Mouse (Mus musculus): ENCODE data around the gene Ppargc1a. TPM values are rescaled to one million over a fixed set of nuclear protein-coding genes. Genes with fewer than 3 reads are reported as not detected.

Gene Ppargc1a
- total and polyA plus RNA-seq, 3 experiments: 0.22 TPM; not detected in 2

- DNase-seq (ENCODE audit: low spot score): no peak
- no peaks in the 10 kb centered on the region for H3K36me3 ChIP-seq (replicated peaks)
- ATAC-seq (ENCODE audit: extremely low read depth, insufficient number of reproducible peaks, low FRiP score, poor library complexity, severe bottlenecking): no peak
- H3K27me3 ChIP-seq (ENCODE audit: insufficient read depth, low read length): no peaks in the 10 kb centered on the region
- H3K4me3 ChIP-seq (ENCODE audit: low read depth, low read length): no peak overlapping the region
- TF ChIP-seq GATA1 (IDR thresholded peaks at IDR 0.05; ENCODE audit: borderline replicate concordance, low read length): no peak
- TF ChIP-seq GATA2 (IDR thresholded peaks at IDR 0.05; ENCODE audit: borderline replicate concordance, low read depth, low read length): no peak
- TF ChIP-seq CTCF (IDR thresholded peaks at IDR 0.05; ENCODE audit: low read depth, low read length): no peak
- no peak for TF ChIP-seq POLR2AphosphoS5 (IDR thresholded peaks at IDR 0.05; ENCODE audit: insufficient replicate concordance, low read depth, low read length)
- no peak for TF ChIP-seq TAL1 (conservative IDR thresholded peaks at IDR 0.05; ENCODE audit: low read depth, low read length)
- H3K9me3 ChIP-seq (replicated peaks): peaks cover 10% of the 10 kb centered on the region
- no peaks in the 10 kb centered on the region for H3K4me1 ChIP-seq (ENCODE audit: insufficient read depth, low read depth, low read length)
Observed at GRCm38 (mm10) chr5:51534456-51534855, 33.1 kb downstream of the Ppargc1a start.

- TF ChIP-seq POLR2AphosphoS5 (IDR thresholded peaks at IDR 0.05; ENCODE audit: insufficient replicate concordance, low read depth, low read length) (no peak), GATA1 (IDR thresholded peaks at IDR 0.05; ENCODE audit: borderline replicate concordance, low read length) (no peak), CTCF (IDR thresholded peaks at IDR 0.05; ENCODE audit: low read depth, low read length) (no peak), TAL1 (conservative IDR thresholded peaks at IDR 0.05; ENCODE audit: low read depth, low read length) (no peak), GATA2 (IDR thresholded peaks at IDR 0.05; ENCODE audit: borderline replicate concordance, low read depth, low read length) (no peak)
- no peak for ATAC-seq (ENCODE audit: extremely low read depth, insufficient number of reproducible peaks, low FRiP score, poor library complexity, severe bottlenecking)
- no peak for DNase-seq (ENCODE audit: low spot score)
- Histone ChIP-seq H3K4me1 (ENCODE audit: insufficient read depth, low read depth, low read length) (no peaks in the 10 kb centered on the region), H3K9me3 (replicated peaks) (peaks cover 17% of the 10 kb centered on the region), H3K36me3 (replicated peaks) (no peaks in the 10 kb centered on the region), H3K4me3 (ENCODE audit: low read depth, low read length) (no peak overlapping the region), H3K27me3 (ENCODE audit: insufficient read depth, low read length) (no peaks in the 10 kb centered on the region)
Observed at GRCm38 (mm10) chr5:51531286-51531685, 36.2 kb downstream of the Ppargc1a start.

- TF ChIP-seq GATA2 (IDR thresholded peaks at IDR 0.05; ENCODE audit: borderline replicate concordance, low read depth, low read length) (no peak), POLR2AphosphoS5 (IDR thresholded peaks at IDR 0.05; ENCODE audit: insufficient replicate concordance, low read depth, low read length) (no peak), CTCF (IDR thresholded peaks at IDR 0.05; ENCODE audit: low read depth, low read length) (no peak)
- H3K9me3 ChIP-seq (replicated peaks): peaks cover 14% of the 10 kb centered on the region
- ATAC-seq (ENCODE audit: extremely low read depth, insufficient number of reproducible peaks, low FRiP score, poor library complexity, severe bottlenecking) (no peak), DNase-seq (ENCODE audit: low spot score) (no peak)
- H3K4me1 ChIP-seq (ENCODE audit: insufficient read depth, low read depth, low read length): no peaks in the 10 kb centered on the region
- no peak overlapping the region for H3K4me3 ChIP-seq (ENCODE audit: low read depth, low read length)
- no peaks in the 10 kb centered on the region for H3K36me3 ChIP-seq (replicated peaks)
- H3K27me3 ChIP-seq (ENCODE audit: insufficient read depth, low read length): no peaks in the 10 kb centered on the region
Observed at GRCm38 (mm10) chr5:51529444-51529843, 38.1 kb downstream of the Ppargc1a start.

GRCm38 (mm10) chr5:51528165-51528498, 39.4 kb downstream of the Ppargc1a start:
- TF ChIP-seq POLR2AphosphoS5 (IDR thresholded peaks at IDR 0.05; ENCODE audit: insufficient replicate concordance, low read depth, low read length) (no peak), GATA2 (IDR thresholded peaks at IDR 0.05; ENCODE audit: borderline replicate concordance, low read depth, low read length) (no peak), GATA1 (IDR thresholded peaks at IDR 0.05; ENCODE audit: borderline replicate concordance, low read length) (no peak), TAL1 (conservative IDR thresholded peaks at IDR 0.05; ENCODE audit: low read depth, low read length) (no peak), CTCF (IDR thresholded peaks at IDR 0.05; ENCODE audit: low read depth, low read length) (no peak)
- DNase-seq (ENCODE audit: low spot score): no peak
- H3K36me3 ChIP-seq (replicated peaks): no peaks in the 10 kb centered on the region
- H3K4me3 ChIP-seq (ENCODE audit: low read depth, low read length): no peak overlapping the region
- H3K27me3 ChIP-seq (ENCODE audit: insufficient read depth, low read length): no peaks in the 10 kb centered on the region
- no peak for ATAC-seq (ENCODE audit: extremely low read depth, insufficient number of reproducible peaks, low FRiP score, poor library complexity, severe bottlenecking)
- no peaks in the 10 kb centered on the region for H3K4me1 ChIP-seq (ENCODE audit: insufficient read depth, low read depth, low read length)
- peaks cover 14% of the 10 kb centered on the region for H3K9me3 ChIP-seq (replicated peaks)

- DNase-seq (ENCODE audit: low spot score) (no peak), ATAC-seq (ENCODE audit: extremely low read depth, insufficient number of reproducible peaks, low FRiP score, poor library complexity, severe bottlenecking) (no peak)
- Histone ChIP-seq H3K27me3 (ENCODE audit: insufficient read depth, low read length) (no peaks in the 10 kb centered on the region), H3K9me3 (replicated peaks) (peaks cover 14% of the 10 kb centered on the region), H3K4me1 (ENCODE audit: insufficient read depth, low read depth, low read length) (no peaks in the 10 kb centered on the region), H3K36me3 (replicated peaks) (no peaks in the 10 kb centered on the region), H3K4me3 (ENCODE audit: low read depth, low read length) (no peak overlapping the region)
- TF ChIP-seq TAL1 (conservative IDR thresholded peaks at IDR 0.05; ENCODE audit: low read depth, low read length): no peak
- no peak for TF ChIP-seq POLR2AphosphoS5 (IDR thresholded peaks at IDR 0.05; ENCODE audit: insufficient replicate concordance, low read depth, low read length)
- TF ChIP-seq CTCF (IDR thresholded peaks at IDR 0.05; ENCODE audit: low read depth, low read length): no peak
- no peak for TF ChIP-seq GATA1 (IDR thresholded peaks at IDR 0.05; ENCODE audit: borderline replicate concordance, low read length)
- no peak for TF ChIP-seq GATA2 (IDR thresholded peaks at IDR 0.05; ENCODE audit: borderline replicate concordance, low read depth, low read length)
Observed at GRCm38 (mm10) chr5:51527498-51528164, 39.9 kb downstream of the Ppargc1a start.

GRCm38 (mm10) chr5:51525858-51526257, 41.7 kb downstream of the Ppargc1a start:
- DNase-seq (ENCODE audit: low spot score) (no peak), ATAC-seq (ENCODE audit: extremely low read depth, insufficient number of reproducible peaks, low FRiP score, poor library complexity, severe bottlenecking) (no peak)
- no peaks in the 10 kb centered on the region for H3K27me3 ChIP-seq (ENCODE audit: insufficient read depth, low read length)
- H3K4me3 ChIP-seq (ENCODE audit: low read depth, low read length): no peak overlapping the region
- H3K9me3 ChIP-seq (replicated peaks): peaks cover 7% of the 10 kb centered on the region
- TF ChIP-seq GATA1 (IDR thresholded peaks at IDR 0.05; ENCODE audit: borderline replicate concordance, low read length) (no peak), CTCF (IDR thresholded peaks at IDR 0.05; ENCODE audit: low read depth, low read length) (no peak), TAL1 (conservative IDR thresholded peaks at IDR 0.05; ENCODE audit: low read depth, low read length) (no peak), GATA2 (IDR thresholded peaks at IDR 0.05; ENCODE audit: borderline replicate concordance, low read depth, low read length) (no peak)
- no peaks in the 10 kb centered on the region for H3K36me3 ChIP-seq (replicated peaks)
- H3K4me1 ChIP-seq (ENCODE audit: insufficient read depth, low read depth, low read length): no peaks in the 10 kb centered on the region

All from G1E (cell line).